In genomic region chr9:63851809-63852208, GRCm38 (mm10) we compare ENCODE assay signal across 18 mouse cellular contexts.
DNase-seq lines count a peak whose midpoint lies in the region; ATAC-seq lines count a peak whose summit lies in the region.
"Had no signal": no experiment of that assay in that cellular context is flagged by ENCODE, and none has a peak within 500 bp of the region (broad histone marks: within the 10 kb centered on the region; RNA-seq: fewer than 3 reads in every experiment).

No protein-coding gene starts in this region.

- no peak for ATAC-seq in kidney, embryonic 14.5 days (ENCODE audit: low FRiP score, low TSS enrichment)
- no peak for ATAC-seq in megakaryocyte-erythroid progenitor cell, adult 5-6 weeks (replicated peaks; ENCODE audit: low FRiP score, low TSS enrichment, poor library complexity, severe bottlenecking)
- ATAC-seq: activated CD4-positive, CD25-positive, alpha-beta regulatory T cell, adult 4 months; hindbrain, embryonic 16.5 days had no signal

- H3K4me3 ChIP-seq in kidney, embryonic 14.5 days (ENCODE audit: low read length) = no peak overlapping the region
- H3K4me3 ChIP-seq: erythroblast, embryonic 14.5 days; limb, embryonic 15.5 days; lung, embryonic 15.5 days; midbrain, embryonic 12.5 days had no signal

- H3K4me2 ChIP-seq in kidney, embryonic 14.5 days (replicated peaks; ENCODE audit: low read depth, low read length) = no peak overlapping the region
- H3K4me2 ChIP-seq: limb, embryonic 15.5 days; lung, embryonic 15.5 days; midbrain, embryonic 12.5 days had no signal

- H3K9me3 ChIP-seq in kidney, embryonic 14.5 days (ENCODE audit: control insufficient read depth, low read length) = no peaks in the 10 kb centered on the region
- H3K9me3 ChIP-seq: limb, embryonic 15.5 days; lung, embryonic 15.5 days; midbrain, embryonic 12.5 days had no signal

- DNase-seq in kidney, postnatal 10 days = peak; percentile 14
- peak; percentile 28 for DNase-seq in right cerebral cortex, adult 18-20 months
- DNase-seq in right cerebral cortex, postnatal 36 days (ENCODE audit: low spot score in 2 of 2) = no peak
- peak; percentile 75 for DNase-seq in layer of hippocampus, adult 9-11 months
- no peak for DNase-seq in adipocyte (ENCODE audit: low spot score)
- DNase-seq: heart, adult 11 months; kidney, adult 18-20 months; kidney, postnatal 36 days; right cerebral cortex, postnatal 4 days; thymus, adult 18-20 months had no signal

- no peaks in the 10 kb centered on the region for H3K27me3 ChIP-seq in kidney, embryonic 14.5 days (ENCODE audit: control insufficient read depth, insufficient read depth, low read length)
- H3K27me3 ChIP-seq: midbrain, embryonic 12.5 days had no signal

- peaks cover 9% of the 10 kb centered on the region; the same call in 1 of the 2 replicates for H3K4me1 ChIP-seq in kidney, embryonic 14.5 days (ENCODE audit: control insufficient read depth, insufficient read depth, low read length)

- H3K9ac ChIP-seq in kidney, embryonic 14.5 days (ENCODE audit: low read depth, low read length) = no peak overlapping the region
- H3K9ac ChIP-seq: limb, embryonic 15.5 days; lung, embryonic 15.5 days; midbrain, embryonic 12.5 days had no signal

- 36% methylated on average over 12 of the region's 12 CpGs for WGBS in kidney, embryonic 14.5 days

- H3K36me3 ChIP-seq in kidney, embryonic 14.5 days (ENCODE audit: control insufficient read depth, insufficient read depth, low read length) = no peaks in the 10 kb centered on the region
- H3K36me3 ChIP-seq: limb, embryonic 15.5 days; lung, embryonic 15.5 days; midbrain, embryonic 12.5 days had no signal

- H3K27ac ChIP-seq in kidney, embryonic 14.5 days (ENCODE audit: low read depth, low read length) = no peak overlapping the region
- H3K27ac ChIP-seq: limb, embryonic 15.5 days; lung, embryonic 15.5 days; midbrain, embryonic 12.5 days had no signal

Comparison
In these comparisons a context has a peak if more than half of its experiments do, and no peak if none do; other contexts are left out.
1. DNase-seq: peak in kidney, postnatal 10 days (single experiment), right cerebral cortex, adult 18-20 months (single experiment) and layer of hippocampus, adult 9-11 months (single experiment); none in right cerebral cortex, postnatal 36 days (0 of 2) and adipocyte (single experiment).